Mouse (Mus musculus) hindbrain, embryonic 15.5 days (tissue): ENCODE data around the gene Irf2bp2. TPM values are rescaled to one million over a fixed set of nuclear protein-coding genes. Genes with fewer than 3 reads are reported as not detected.
"Not testable (repeated sequence)": the region's sequence is repeated elsewhere in the genome, so short reads cannot be mapped to it uniquely, and the experiment has no call there.

Experiments used
- ATAC-seq: fragments of 200-750 bp; cut with Nextera tagmentation; 2 replicates; pipeline ENCODE4 v1.8.0; 2017; ENCODE audit warnings: low read depth, moderate number of reproducible peaks, moderate TSS enrichment; ENCODE audit not compliant: low FRiP score
- H3K27ac ChIP-seq: fragments of 300-500 bp; sonication (generic); replicated peaks from 2 replicates; pipeline ENCODE4 v1.5.1; 2015; ENCODE audit warnings: mild to moderate bottlenecking, inconsistent platforms
- H3K27me3 ChIP-seq: fragments of 300-500 bp; sonication (generic); 2 replicates; pipeline ENCODE4 v1.6.1; 2015; ENCODE audit warnings: control low read depth, inconsistent platforms
- H3K36me3 ChIP-seq: fragments of 300-500 bp; sonication (generic); 2 replicates; pipeline ENCODE4 v1.6.1; 2015; ENCODE audit warnings: control low read depth, inconsistent platforms
- H3K4me1 ChIP-seq: fragments of 300-500 bp; sonication (generic); replicated peaks from 2 replicates; pipeline ENCODE4 v1.6.1; 2015; ENCODE audit warnings: control low read depth, inconsistent platforms
- H3K4me2 ChIP-seq: fragments of 300-500 bp; sonication (generic); 2 replicates; pipeline ENCODE4 v1.6.1; 2015; ENCODE audit warnings: moderate library complexity, mild to moderate bottlenecking, inconsistent platforms
- H3K4me3 ChIP-seq: fragments of 300-500 bp; sonication (generic); 2 replicates; pipeline ENCODE4 v1.5.1; 2015; ENCODE audit warnings: mild to moderate bottlenecking, inconsistent platforms
- H3K9ac ChIP-seq: fragments of 300-500 bp; sonication (generic); 2 replicates; pipeline ENCODE4 v1.6.1; 2015; ENCODE audit warnings: inconsistent platforms
- H3K9me3 ChIP-seq: fragments of 300-500 bp; sonication (generic); 2 replicates; pipeline ENCODE4 v1.6.1; 2016; ENCODE audit warnings: control low read depth, inconsistent platforms
- WGBS: fragments of 180-500 bp; shearing (Covaris S2); methylation state at CpG from one replicate; pipeline ENCODE4 v1.1.7; 2015; 5-methylcytosine and 5-hydroxymethylcytosine counted together
- polyA plus RNA-seq: library from polyadenylated mRNA; unstranded; fragments of >200 nt; fragmentation: Nextera tagmentation; extraction: Ambion mirVana; gene quantifications from 2 replicates; pipeline ENCODE4 v1.2.1, GENCODE M21; 2015

The Irf2bp2 gene
- polyA plus RNA-seq, 1 experiment from 2014 or later, result 9.1 TPM

- WGBS, result 81% methylated on average over 6 of the region's 6 CpGs
- peaks cover 55% of the 10 kb centered on the region for H3K4me1 ChIP-seq
- not testable (repeated sequence) for H3K4me2 ChIP-seq, H3K9me3 ChIP-seq, H3K27ac ChIP-seq, H3K36me3 ChIP-seq, H3K9ac ChIP-seq, H3K27me3 ChIP-seq, H3K4me3 ChIP-seq, ATAC-seq
Measured at GRCm38 (mm10) chr8:126600388-126600787, 6.6 kb upstream of the Irf2bp2 start.

DNA sequence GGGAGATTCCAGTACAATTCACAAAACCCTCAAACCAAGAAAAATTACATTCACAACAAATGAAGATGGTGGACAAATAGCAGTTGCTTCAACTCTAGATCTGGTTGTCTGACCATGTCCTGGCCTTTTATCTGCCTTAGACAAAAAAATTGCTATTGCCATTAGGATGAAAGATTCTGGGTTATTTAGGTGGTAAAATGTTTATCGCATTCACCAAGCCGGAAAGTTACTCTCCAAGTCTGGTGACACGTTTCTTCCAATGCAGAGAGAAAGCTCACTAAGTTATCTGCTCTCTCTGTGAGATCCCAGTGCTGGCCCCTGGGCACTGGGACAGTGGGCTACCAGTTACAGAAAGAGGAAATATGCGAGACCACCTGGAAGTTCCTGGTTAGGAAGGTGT lies 5.5 kb upstream of the Irf2bp2 start:
- Histone ChIP-seq H3K4me1 (peaks cover 63% of the 10 kb centered on the region), H3K27ac (no peak overlapping the region), H3K4me3 (no peak overlapping the region), H3K36me3 (no peaks in the 10 kb centered on the region), H3K27me3 (no peaks in the 10 kb centered on the region), H3K4me2 (no peak overlapping the region), H3K9ac (no peak overlapping the region), H3K9me3 (no peaks in the 10 kb centered on the region)
- ATAC-seq, result no peak
- WGBS, result 92% methylated on average over 4 of the region's 4 CpGs

DNA sequence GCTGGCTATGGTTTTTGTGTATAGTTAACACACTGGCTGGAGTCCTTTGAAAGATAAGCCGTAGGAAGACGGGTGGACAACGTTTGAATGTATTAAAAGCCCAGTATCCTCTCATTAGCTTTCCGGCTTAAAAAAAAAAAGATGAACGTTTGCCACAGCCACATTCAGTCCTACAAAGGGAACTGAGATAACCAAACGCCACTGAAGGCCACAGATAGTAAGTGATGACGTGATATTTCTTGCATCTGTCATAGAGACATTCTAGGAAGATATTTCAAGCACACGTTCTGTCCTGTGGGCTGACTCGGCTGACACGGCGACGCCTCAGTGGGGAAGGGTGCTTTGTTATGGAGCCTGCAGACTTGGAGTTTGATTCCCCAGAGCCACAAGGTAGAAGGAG lies 4.4 kb upstream of the Irf2bp2 start:
- no peak overlapping the region for H3K4me3 ChIP-seq
- H3K4me2 ChIP-seq, result no peak overlapping the region
- H3K4me1 ChIP-seq, result peaks cover 59% of the 10 kb centered on the region
- WGBS, result 58% methylated on average over 12 of the region's 12 CpGs
- H3K36me3 ChIP-seq, result no peaks in the 10 kb centered on the region
- no peak overlapping the region for H3K27ac ChIP-seq
- no peak overlapping the region for H3K9ac ChIP-seq
- ATAC-seq, result no peak
- no peaks in the 10 kb centered on the region for H3K9me3 ChIP-seq
- H3K27me3 ChIP-seq, result no peaks in the 10 kb centered on the region

- Histone ChIP-seq H3K4me1 (peaks cover 46% of the 10 kb centered on the region), H3K36me3 (no peaks in the 10 kb centered on the region)
Measured at GRCm38 (mm10) chr8:126596721-126597120, 2.9 kb upstream of the Irf2bp2 start.

GRCm38 (mm10) chr8:126596097-126596634 lies 2.4 kb upstream of the Irf2bp2 start:
- Histone ChIP-seq H3K36me3 (no peaks in the 10 kb centered on the region), H3K27me3 (no peaks in the 10 kb centered on the region), H3K4me1 (peaks cover 46% of the 10 kb centered on the region), H3K9me3 (no peaks in the 10 kb centered on the region), H3K9ac (peak overlapping the region; percentile 58; the same call in 1 of the 2 replicates), H3K27ac (peak overlapping the region; percentile 97), H3K4me3 (0 out of 2 replicates have a peak overlapping the region, but pooled peaks have one; percentile 10), H3K4me2 (peak overlapping the region; percentile 94)
- ATAC-seq, result 0 out of 2 replicates have a peak, but pooled peaks have one; percentile 23
- 10% methylated on average over 12 of the region's 12 CpGs for WGBS

More at GRCm38 (mm10) chr8:126596721-126597120, 2.9 kb upstream of the Irf2bp2 start:
- H3K4me3 ChIP-seq, result no peak overlapping the region
- peak overlapping the region; percentile 94; the same call in 1 of the 2 replicates for H3K4me2 ChIP-seq
- H3K9ac ChIP-seq, result no peak overlapping the region
- WGBS, result 74% methylated on average over 5 of the region's 5 CpGs
- H3K27me3 ChIP-seq, result no peaks in the 10 kb centered on the region
- no peak for ATAC-seq
- H3K27ac ChIP-seq, result peak overlapping the region; percentile 97
- H3K9me3 ChIP-seq, result no peaks in the 10 kb centered on the region

DNA sequence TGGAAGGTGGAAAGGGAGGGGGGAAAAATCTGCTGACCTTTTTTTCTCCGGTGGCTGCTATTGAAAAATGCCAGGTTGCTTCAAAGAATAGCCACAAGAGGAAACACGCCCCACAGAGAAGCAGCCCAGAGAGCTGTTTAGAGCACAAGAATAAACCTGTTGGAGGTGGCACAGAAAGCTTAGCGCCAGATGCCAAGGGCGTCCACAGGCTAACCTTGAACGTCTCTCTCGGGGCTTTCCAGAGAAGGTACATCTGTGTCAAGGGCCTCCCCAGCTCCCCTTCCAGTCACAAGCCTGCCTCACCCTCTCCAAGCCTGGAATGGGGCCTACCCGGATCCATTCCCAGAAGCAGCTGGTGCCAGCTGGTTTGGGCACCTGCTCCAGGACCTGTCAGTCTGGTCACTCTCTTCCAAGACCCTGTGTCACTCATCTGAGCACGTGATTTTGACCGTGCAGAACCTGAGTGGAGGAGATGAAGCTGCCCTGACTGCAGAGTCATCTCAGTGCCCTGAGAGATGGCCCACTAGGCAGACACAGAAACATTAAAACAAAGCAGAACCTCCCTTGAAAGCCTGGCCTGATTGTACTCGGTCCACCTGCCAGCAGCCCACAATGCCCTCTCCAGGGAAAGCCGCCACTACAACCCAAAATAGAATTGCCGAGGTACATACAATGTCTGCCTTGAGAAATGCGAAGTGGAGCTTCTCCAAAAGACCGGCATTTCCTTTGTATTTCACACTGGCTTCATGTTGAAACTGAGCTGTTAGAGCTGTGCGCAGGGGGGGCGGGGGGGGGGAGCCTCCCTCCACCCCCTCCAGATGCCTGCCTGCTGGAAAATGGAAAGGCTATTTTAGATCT lies 1.6 kb upstream of the Irf2bp2 start:
- H3K36me3 ChIP-seq, result no peaks in the 10 kb centered on the region
- WGBS, result 8% methylated on average over 16 of the region's 16 CpGs
- H3K27me3 ChIP-seq, result no peaks in the 10 kb centered on the region
- peaks cover 42% of the 10 kb centered on the region for H3K4me1 ChIP-seq
- ATAC-seq, result no peak
- peak overlapping the region; percentile 74 for H3K4me3 ChIP-seq
- H3K9ac ChIP-seq, result peak overlapping the region; percentile 58
- H3K27ac ChIP-seq, result peak overlapping the region; percentile 97
- H3K9me3 ChIP-seq, result no peaks in the 10 kb centered on the region
- H3K4me2 ChIP-seq, result peak overlapping the region; percentile 94

DNA sequence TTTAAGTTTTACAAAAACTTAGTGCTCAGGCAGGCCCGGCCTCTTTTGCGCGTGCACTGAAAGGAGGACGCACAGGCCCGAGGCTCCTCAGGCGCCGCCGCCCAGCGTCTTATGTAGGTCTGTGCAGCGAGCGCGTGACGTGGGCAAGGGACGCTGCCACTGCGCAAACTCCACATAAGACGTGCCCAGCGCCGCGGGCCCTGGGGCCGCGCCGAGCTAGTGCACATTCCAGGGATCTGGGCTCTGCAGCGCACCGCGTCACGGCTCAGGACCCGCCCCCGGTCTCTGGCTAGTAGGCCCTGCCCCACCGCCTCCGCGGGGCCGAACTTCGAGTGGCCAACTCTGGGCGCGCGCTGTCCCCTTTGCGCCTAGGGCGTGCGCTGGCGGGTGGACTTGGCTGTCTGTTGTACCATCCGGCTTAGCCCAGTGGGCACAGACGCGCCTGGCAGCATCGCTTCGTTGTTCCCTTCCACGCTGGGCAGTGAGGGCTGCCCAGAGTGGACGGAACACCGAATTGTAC lies 755 bp upstream of the Irf2bp2 start:
- H3K9me3 ChIP-seq, result no peaks in the 10 kb centered on the region
- H3K4me2 ChIP-seq, result peak overlapping the region; percentile 94
- peak; percentile 90 for ATAC-seq
- peaks cover 51% of the 10 kb centered on the region for H3K4me1 ChIP-seq
- H3K27ac ChIP-seq, result peak overlapping the region; percentile 97
- H3K27me3 ChIP-seq, result no peaks in the 10 kb centered on the region
- under 1% methylated on average over 48 of the region's 48 CpGs for WGBS
- peak overlapping the region; percentile 99 for H3K9ac ChIP-seq
- no peaks in the 10 kb centered on the region for H3K36me3 ChIP-seq
- peak overlapping the region; percentile 74 for H3K4me3 ChIP-seq

- Histone ChIP-seq H3K27me3 (no peaks in the 10 kb centered on the region), H3K4me1 (peaks cover 63% of the 10 kb centered on the region), H3K9me3 (no peaks in the 10 kb centered on the region), H3K4me3 (peak overlapping the region; percentile 74), H3K36me3 (no peaks in the 10 kb centered on the region), H3K27ac (peak overlapping the region; percentile 97), H3K4me2 (peak overlapping the region; percentile 99), H3K9ac (peak overlapping the region; percentile 99)
- WGBS, result under 1% methylated on average over 100 of the region's 113 CpGs
- no peak for ATAC-seq
Measured at GRCm38 (mm10) chr8:126592771-126593571, 815 bp downstream of the Irf2bp2 start.

DNA sequence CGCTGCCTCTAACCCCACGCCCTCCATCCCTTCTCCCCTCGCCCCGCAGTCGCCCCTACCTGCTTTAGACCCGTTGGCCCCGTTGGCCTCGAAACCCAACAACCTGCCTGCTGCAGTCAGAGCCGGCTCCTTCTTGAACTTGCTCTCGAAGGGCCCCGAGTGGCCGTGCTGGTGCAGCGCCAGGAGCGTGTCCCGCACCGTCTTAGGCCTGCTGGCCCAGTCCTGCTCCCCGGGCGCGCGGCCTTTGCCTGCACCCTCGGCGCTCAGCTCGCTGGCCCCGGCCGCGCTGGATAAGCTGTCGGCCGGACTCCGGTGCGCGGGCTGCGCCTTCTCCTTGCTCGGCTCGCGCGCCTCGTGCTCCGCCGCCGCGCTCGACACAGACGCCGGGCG lies 1.4 kb downstream of the Irf2bp2 start:
- H3K9ac ChIP-seq, result peak overlapping the region; percentile 99
- H3K4me3 ChIP-seq, result peak overlapping the region; percentile 74
- 0% methylated on average over 41 of the region's 45 CpGs for WGBS
- H3K27me3 ChIP-seq, result no peaks in the 10 kb centered on the region
- H3K4me1 ChIP-seq, result peaks cover 68% of the 10 kb centered on the region
- peak overlapping the region; percentile 97 for H3K27ac ChIP-seq
- peak overlapping the region; percentile 99 for H3K4me2 ChIP-seq
- no peaks in the 10 kb centered on the region for H3K9me3 ChIP-seq
- no peak for ATAC-seq
- H3K36me3 ChIP-seq, result no peaks in the 10 kb centered on the region

- Histone ChIP-seq H3K36me3 (no peaks in the 10 kb centered on the region), H3K27me3 (no peaks in the 10 kb centered on the region), H3K4me3 (peak overlapping the region; percentile 74), H3K9me3 (no peaks in the 10 kb centered on the region), H3K9ac (peak overlapping the region; percentile 99), H3K4me1 (peaks cover 67% of the 10 kb centered on the region), H3K4me2 (peak overlapping the region; percentile 99), H3K27ac (peak overlapping the region; percentile 97)
- no peak for ATAC-seq
- WGBS, result 0% methylated on average over 9 of the region's 9 CpGs
Measured at GRCm38 (mm10) chr8:126591821-126592268, 1.9 kb downstream of the Irf2bp2 start.

GRCm38 (mm10) chr8:126591141-126591820 lies 2.5 kb downstream of the Irf2bp2 start:
- Histone ChIP-seq H3K4me2 (peak overlapping the region; percentile 99), H3K36me3 (no peaks in the 10 kb centered on the region), H3K4me1 (peaks cover 67% of the 10 kb centered on the region), H3K27ac (peak overlapping the region; percentile 97), H3K9me3 (no peaks in the 10 kb centered on the region), H3K9ac (peak overlapping the region; percentile 99), H3K4me3 (peak overlapping the region; percentile 74), H3K27me3 (no peaks in the 10 kb centered on the region)
- 2% methylated on average over 20 of the region's 20 CpGs for WGBS
- ATAC-seq, result no peak
